Mouse (Mus musculus): ENCODE results near the gene Gtf2e1. TPM values are rescaled to one million over a fixed set of nuclear protein-coding genes. Genes with fewer than 3 reads are reported as not detected.

Gtf2e1 gene
- total RNA-seq, 2 experiments from 2014 or later: 6.2 to 7.0 TPM

DNA sequence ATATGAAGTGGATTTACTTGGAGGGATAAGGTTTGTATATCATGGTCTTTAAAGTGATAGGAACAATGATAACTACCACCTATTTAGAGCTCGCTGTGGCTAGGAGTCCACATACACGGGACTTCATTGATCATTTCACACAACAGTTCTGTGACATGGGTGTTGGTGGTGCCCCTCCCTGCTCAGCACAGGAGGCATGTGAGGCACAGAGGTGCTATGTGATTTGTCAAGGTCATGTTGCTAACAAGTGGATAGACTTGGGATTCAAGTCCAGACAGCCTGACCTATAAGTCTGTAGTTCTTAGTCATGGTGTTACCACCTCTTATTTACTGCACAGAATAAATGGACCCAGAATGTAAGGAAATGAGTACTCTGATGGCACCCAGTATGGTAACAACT lies 11.4 kb upstream of the Gtf2e1 start:
- intact Hi-C loops (cut with DNase I): no loop called here
- no peak for DNase-seq

DNA sequence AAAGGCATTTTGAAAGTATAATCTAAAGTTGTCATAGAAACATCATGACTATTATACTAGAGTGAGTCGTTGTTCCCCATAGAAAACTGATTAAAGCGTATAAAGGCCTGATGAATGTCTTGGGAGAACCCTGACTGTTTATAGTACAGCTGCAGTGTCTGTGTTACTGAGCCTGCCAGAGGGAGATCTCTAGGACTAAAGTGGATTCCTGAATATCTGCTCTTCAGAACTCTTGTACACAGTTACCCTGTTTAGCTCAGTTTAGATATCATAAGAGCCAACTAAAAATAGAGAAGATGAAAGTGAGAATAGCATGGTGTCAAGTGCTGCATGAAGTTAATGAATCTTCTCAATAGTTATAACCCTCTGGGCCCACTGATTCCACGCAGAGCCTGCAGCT lies 10.7 kb upstream of the Gtf2e1 start:
- intact Hi-C loops (cut with DNase I): no loop called here
- no peak for DNase-seq

DNA sequence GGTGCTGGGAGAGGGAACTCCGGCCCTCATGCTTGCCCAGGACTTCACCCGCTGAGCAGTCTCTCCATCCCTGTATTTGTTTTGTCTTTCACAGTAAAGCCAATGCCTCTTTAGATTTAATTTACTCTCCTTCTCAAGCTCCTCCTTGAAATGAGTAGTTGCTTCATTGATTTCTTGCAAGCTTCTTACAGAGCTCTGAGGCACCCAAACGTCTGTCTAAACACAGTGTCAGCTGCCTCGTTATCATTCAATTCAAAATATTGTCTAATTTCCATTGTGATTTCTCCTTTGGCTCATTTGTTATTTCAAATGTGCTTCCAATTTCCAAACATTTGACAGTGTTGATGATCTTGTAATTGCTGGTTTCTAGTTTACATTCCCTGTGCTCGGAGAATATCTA lies 6.7 kb upstream of the Gtf2e1 start:
- intact Hi-C loops (cut with DNase I): no loop called here
- DNase-seq: no peak

DNA sequence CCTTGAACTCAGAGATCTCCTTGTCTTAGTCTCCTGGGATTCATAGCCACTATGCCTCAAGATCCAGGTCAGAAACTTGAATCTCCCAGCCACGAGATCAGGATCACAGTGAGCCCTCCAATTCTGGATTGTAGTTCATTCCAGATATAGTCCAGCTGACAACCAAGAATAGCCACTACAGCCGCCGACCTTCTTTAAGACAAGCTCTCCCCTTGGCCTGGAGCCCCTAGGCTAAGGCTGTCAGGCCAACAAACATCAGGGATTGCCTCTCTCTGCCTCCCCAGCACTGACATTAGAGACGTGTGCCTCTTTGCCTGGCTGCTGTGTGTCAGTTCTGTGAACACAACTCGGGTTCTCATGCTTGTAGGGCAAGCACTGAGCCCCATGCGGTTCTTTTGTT lies 1.2 kb upstream of the Gtf2e1 start:
- intact Hi-C loops (cut with DNase I): no loop called here
- peak in 1 of 2 experiments; percentile 14 for DNase-seq

DNA sequence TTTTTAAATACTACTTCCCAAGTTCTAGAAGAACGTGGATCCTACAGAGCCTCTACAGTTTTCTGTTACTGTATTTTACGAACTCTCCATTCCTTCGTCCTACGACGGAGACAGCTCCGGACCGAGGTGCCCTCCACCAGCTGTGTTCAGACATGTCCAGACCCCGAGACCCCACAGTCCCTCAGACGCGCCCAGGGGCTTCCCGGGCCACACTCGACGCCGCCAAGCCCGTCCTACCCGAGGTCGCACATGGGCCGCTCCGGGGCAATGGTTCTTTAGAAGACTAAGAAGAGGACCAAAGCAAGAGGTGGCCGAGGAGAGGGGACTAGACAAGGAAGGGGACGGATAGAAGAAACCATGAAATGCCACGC lies 364 bp downstream of the Gtf2e1 start:
- DNase-seq: peak in 1 of 2 experiments; percentile 8
- intact Hi-C loops (cut with DNase I): no loop called here

DNA sequence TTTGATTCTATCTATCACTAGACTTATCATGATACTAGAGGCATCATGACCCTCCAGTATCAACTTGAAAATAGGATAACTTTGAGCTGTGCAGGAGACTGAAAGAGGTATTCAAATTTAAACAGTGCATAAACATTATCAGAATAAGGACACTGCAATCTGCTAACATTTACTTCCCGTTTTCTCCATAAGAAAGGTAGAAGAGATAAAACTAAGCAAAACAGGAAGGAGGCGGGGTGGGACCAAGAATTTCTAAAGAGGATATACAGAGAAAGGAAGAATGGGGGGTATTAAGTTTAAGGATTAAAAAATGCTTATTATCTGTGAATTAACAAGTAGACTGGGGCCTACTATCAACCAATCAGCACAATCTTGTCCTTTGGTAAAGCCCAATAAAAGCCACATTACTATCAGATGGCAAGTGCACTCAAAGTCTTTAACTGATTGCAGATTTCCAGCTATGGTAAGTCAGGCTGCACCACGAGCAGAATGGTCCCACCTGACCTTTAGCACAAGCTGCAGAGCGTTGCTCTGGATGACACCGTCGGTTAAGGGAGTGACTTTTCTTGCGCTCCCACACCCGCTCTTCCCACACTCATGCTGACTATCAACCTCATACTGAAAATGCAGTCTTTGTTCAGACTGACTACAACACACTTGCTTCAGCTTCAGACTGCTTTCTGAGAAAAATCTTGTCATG lies 6.1 kb downstream of the Gtf2e1 start:
- DNase-seq: no peak
- intact Hi-C loops (cut with DNase I): loop anchor here (5.0 kb wide), 1 partner anchor 114 kb away; no protein-coding TSS in a partner anchor

DNA sequence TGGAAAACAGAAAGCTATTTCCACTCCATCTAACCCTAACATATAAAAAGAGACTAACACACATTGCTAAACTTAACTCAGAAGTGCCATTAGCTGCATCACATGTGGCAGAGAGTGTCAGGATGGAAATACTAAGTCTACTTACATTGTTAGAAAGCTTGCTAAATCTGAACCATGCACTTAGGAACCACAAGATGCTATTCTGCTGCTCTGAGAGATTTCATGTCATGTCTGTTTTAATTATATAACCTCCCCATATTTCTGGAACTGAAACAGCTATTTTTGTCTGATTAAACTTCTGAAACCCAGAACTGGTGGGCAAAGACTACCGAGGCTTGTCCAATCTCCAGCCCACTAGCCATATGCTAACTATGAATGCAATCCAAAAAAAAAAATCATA lies 7.5 kb downstream of the Gtf2e1 start:
- DNase-seq: no peak
- intact Hi-C loops (cut with DNase I): loop anchor here (5.0 kb wide), 1 partner anchor 115 kb away; no protein-coding TSS in a partner anchor

DNA sequence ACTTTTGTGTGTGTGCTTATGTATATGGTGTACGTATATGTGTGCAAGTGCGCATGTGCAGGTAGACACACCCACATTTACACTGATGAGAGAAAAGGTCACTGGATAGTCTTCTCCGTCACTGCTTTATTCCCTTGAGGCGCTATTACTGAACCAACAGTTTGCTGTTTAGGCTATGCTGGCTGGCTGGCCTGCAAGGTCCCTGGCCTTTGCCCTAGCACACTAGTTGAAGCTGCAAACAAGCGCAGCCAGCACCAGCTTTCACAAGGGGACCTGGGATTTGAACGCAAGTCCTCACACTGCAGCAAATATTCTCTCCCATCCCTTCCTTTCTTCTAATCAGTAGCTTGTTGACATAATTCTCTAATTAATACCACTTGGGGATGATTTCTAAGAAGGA lies 9.4 kb downstream of the Gtf2e1 start:
- intact Hi-C loops (cut with DNase I): loop anchor here (5.0 kb wide), 1 partner anchor 117 kb away; no protein-coding TSS in a partner anchor
- no peak for DNase-seq

DNA sequence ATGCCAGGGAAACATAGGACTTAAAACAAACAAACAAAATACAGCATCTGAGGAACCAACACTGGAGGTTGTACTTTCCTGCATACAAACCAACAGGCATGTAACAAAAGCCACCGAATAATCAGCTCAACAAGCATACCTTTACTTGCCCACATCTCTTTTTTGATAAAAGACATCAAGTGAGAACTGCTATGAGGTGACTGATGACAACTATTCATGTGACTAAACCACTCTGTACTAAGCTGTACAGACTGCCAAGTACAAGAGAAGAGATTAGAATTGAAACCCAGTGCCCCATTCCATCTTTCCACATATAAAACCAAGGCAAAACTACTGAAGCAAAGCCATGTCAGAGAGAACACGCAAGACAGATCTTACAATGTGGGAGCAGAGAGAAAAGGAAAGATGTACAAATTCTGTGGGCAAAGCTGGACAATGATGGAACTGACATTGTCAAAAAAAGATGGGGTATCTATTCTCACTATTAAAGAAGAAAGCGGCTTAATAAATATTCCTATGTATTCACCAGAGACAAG lies 12.8 kb downstream of the Gtf2e1 start:
- DNase-seq: no peak

DNA sequence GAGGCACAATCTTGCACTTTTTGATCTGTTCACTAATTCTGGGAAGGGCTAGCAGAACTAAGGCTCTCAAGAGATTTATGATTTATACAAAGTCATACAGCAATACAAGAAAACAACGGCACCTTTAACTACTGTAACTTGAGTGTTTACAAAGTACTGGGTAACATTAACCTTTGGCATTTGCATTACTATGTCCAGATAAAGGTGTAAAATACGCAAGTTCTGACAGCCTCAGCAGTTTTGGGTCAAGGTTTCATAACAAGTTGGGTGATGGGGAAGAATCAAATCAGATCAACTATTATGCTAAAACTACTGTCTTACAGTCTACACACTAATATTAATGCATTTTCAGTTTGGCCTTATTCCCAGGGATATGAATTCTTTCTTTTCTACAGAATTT lies 14.5 kb downstream of the Gtf2e1 start:
- DNase-seq: no peak
- intact Hi-C loops (cut with DNase I): no loop called here

More for the DNA sequence above, 12.8 kb downstream of the Gtf2e1 start:
- intact Hi-C loops (cut with DNase I): no loop called here

DNA sequence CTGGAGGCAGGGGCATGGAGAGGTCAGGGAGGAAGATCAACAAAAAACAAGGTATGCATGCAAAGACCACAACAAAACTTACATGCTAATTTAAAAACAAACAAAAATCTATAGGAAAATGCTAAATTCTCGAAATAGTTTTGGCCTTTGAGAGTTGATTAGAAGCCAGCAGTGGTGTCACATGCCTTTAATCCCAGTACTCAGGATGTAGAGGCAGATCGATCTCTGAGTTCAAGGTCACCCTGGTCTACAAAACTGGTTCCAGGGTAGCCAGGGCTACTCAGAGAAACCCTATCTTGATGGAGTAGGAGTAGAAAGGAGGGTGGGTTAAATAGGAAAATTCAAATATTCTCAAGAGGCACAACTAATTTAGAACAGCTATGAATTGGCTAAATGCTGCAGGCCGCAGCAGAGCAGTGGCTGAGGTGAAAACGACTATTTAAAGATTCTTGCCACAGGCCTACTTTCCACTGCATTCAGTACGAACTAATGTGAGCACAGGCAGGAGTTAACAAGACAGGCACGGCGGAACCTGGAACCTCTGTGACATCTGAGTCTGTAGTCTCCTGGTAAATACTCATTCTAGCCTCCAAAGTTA lies 17.4 kb downstream of the Gtf2e1 start:
- no peak for DNase-seq
- intact Hi-C loops (cut with DNase I): no loop called here

DNA sequence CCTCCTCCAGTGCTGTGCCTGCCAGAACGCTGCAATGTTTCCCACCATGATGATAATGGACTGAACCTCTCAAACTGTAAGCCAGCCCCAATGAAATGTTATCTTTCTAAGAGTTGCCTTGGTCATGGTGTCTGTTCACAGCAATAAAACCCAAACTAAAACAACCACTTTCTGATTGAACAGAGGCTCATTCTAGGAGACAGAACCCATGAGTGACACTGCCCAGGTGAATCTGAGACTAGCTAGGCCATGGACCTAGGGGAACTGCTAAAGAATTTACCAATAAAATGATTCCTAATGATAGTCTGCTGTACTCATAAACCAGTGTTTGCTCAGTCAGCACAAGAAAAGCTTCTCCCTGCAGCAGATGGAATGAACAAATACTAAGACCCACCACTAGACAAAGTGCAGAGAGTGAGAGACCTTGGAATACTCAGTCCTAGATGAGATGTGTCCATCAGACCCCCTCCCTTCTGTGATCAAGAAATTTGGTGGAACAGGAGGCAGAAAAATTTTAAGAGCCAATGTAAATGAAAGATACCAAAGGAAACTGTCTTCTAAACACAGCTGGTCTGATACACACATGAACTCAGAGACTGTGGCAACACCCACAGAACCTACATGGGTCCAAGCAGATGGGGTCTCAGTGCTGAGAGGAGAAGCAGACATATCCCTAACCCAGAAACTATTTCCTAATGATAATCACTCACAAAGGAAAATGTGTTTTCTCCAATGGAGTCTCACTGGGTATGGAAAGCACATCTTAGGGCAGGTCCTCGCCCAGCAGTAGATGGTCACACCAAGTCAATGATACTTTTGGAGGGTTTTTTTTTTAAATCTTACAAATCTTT lies 19.2 kb downstream of the Gtf2e1 start:
- no peak for DNase-seq
- intact Hi-C loops (cut with DNase I): no loop called here

DNA sequence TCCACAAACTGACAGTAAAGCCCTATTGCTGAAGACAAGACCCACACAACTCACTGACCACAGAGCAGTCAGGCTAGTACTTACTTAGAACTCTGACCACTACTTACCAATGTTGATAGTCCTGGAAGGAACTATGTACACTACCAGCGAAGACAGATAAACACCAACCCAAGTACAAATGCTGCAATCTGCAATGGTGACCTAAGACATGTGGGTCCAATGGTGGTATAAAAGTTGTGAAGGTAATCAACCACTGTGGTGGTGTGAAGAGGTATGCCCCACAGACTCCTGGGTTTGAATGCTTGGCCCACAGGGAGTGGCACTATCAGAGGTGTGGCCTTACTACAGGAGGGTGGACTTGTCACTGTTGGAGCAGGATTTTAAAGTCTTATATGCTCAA lies 19.9 kb downstream of the Gtf2e1 start:
- intact Hi-C loops (cut with DNase I): no loop called here
- no peak for DNase-seq

DNA sequence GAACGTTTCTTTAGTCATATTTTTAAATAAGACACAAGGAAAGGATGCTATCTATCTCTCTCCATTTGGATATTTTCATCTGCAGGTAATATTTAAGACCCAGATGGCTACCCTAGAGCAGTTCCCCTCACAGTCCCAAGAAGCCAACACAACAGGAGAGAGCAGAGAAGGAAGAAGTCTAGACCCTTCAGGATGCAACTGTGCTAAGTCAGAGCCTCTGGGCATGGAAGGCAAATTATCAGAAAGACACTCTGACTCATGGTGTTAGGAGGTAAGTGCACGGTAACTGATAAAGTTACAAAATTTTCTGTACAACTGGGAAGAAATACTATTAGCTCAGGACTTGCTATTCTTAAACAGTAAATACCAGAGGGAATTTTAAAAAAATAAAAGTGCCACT lies 20.9 kb downstream of the Gtf2e1 start:
- DNase-seq: no peak
- intact Hi-C loops (cut with DNase I): no loop called here

DNA sequence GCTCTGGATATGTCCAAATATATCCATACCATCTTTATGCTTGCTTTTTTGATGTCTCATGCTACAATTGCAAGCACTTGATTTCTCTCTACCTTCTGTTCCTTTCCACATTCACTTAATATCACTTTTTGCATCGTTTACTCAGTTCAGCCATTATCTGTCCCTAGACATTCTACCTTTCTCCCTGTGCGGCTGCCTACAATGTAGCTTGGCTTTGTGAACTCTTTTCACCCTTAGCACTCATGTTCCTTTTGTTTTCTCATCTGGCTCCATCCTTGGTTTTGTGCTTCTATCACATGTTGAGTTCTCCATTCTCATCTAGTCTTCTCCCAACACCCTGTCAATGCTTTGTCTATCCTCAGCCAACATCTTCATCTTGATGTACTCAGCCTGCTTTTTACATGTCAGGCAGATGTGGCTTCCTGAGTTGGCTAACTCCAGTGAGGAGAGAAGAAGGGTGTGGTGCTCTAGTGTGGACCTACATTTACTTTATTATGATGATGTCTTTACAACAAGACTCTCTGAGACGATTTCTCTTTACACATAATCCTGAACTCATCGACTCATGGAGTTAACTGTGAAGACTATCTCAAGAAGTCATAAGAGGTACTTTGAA lies 21.9 kb downstream of the Gtf2e1 start:
- intact Hi-C loops (cut with DNase I): no loop called here

DNA sequence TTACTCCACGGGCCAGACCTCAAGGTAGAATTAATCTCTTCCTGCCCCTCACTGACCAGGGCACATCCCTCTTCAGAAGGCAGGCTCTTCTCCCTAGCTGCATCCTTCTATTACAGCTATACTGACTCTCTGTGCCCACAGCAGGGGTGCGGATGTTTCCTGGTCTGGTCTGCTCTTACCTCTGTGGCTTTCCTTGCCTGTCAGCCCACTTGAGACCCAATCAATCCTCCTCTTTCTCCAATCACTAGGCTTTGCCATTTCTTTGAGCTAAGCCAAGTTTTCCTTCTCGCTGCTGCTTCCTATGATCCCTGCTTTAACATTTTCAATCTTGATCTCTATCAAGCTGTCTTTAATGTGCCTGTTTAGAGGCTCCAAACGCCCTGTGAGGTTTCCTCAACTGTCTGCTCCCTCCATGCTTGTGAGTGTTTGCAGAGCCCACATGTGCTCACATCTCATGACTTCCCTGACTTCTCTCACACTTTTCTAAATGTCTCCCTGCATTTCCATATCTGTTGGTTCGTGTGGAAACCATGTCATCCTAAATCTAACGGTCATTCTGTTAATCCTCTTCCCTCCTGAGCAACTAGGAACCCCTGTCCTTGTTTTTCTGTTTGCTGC lies 23.1 kb downstream of the Gtf2e1 start:
- intact Hi-C loops (cut with DNase I): no loop called here
- no peak for DNase-seq

More for the DNA sequence above, 21.9 kb downstream of the Gtf2e1 start:
- DNase-seq: no peak

DNA sequence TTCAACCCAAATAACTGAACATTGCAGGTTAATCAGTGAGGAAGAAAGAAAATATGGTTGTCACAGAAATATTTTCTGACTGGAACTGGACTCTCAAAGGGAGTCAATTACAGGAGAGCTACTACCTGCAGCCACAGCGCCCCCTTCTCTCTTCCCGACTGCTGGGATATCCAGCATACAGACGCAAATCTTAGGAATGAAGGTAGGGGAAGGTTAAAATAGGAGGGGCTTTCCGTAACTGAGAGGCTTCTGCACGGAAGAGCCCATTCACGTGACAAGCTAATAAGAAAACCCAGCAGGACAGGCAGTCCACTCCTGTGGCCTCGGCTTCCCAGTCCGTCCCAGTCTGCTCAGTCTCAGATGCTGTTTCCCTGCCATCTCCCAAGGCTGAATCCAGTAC lies 24.9 kb downstream of the Gtf2e1 start:
- intact Hi-C loops (cut with DNase I): no loop called here

DNA sequence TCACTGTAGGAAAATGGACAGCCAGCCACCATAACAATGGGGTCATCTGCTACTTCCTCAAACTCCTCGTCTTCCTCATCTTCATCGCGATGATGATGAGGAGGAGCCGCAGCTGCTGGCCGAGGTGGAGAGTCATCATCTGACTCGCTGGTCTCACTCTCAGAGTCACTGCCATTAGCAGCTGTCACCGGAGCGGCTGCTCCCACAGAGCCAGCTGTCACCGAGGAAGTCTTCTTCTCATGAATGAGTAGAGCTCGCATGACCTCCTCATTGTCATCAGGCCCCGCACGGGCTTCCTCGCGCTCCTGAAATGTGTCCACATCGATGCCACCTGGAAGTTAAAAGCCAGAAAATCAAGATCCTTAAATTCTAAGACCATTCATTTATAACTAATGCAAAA lies 28.1 kb downstream of the Gtf2e1 start:
- intact Hi-C loops (cut with DNase I): no loop called here
- no peak for DNase-seq

More for the DNA sequence above, 24.9 kb downstream of the Gtf2e1 start:
- DNase-seq: no peak

DNA sequence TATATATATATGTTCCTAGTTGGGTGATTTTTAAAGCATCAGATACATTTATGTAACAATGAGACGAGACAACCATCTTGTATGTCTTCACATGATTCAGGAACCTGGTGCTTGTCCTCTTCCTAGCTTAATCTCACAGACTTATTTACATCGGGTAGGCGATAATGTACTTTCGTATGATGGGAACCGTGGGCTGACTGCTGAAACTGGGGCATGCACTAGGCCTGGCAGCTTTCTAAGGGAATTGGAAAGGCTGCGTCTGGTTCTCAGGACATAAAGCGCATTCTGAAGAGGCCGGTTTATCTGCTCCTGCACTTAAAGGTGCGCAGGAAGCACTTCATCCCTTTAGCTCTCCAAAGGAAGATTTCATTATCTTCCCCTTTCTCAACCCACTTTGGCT lies 32.8 kb downstream of the Gtf2e1 start:
- intact Hi-C loops (cut with DNase I): no loop called here
- no peak for DNase-seq

DNA sequence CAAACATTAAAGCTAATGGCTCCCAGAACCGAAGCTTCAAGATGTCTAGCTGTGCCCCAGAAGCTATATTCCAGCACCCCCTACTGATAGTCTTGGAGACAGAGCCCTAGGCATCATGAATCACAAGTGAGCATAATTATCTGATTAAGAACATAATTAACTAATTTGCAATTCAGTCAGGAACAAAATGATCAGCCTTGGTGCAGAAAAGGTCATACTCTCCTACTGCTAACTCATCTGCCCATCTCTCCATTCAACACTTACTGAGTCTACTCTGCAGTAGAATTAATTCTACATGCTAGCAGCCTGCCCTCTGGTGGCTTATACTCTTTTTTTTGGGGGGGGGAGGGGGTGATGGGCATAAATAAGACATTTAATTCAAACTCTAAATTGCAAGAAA lies 35.1 kb downstream of the Gtf2e1 start:
- DNase-seq: no peak
- intact Hi-C loops (cut with DNase I): loop anchor here (5.0 kb wide), 1 partner anchor 62 kb away; no protein-coding TSS in a partner anchor
